Mouse (Mus musculus) hindbrain, embryonic 15.5 days (tissue): Measurements from ENCODE around the gene Pop5. TPM values are rescaled to one million over a fixed set of nuclear protein-coding genes. Genes with fewer than 3 reads are reported as not detected.

Experiments
- ATAC-seq: fragments of 200-750 bp; cut with Nextera tagmentation; 2 replicates; pipeline ENCODE4 v1.8.0; 2017; ENCODE audit warnings: low read depth, moderate number of reproducible peaks, moderate TSS enrichment; ENCODE audit not compliant: low FRiP score
- H3K27ac ChIP-seq: fragments of 300-500 bp; sonication (generic); replicated peaks from 2 replicates; pipeline ENCODE4 v1.5.1; 2015; ENCODE audit warnings: mild to moderate bottlenecking, inconsistent platforms
- H3K27me3 ChIP-seq: fragments of 300-500 bp; sonication (generic); 2 replicates; pipeline ENCODE4 v1.6.1; 2015; ENCODE audit warnings: control low read depth, inconsistent platforms
- H3K36me3 ChIP-seq: fragments of 300-500 bp; sonication (generic); 2 replicates; pipeline ENCODE4 v1.6.1; 2015; ENCODE audit warnings: control low read depth, inconsistent platforms
- H3K4me1 ChIP-seq: fragments of 300-500 bp; sonication (generic); replicated peaks from 2 replicates; pipeline ENCODE4 v1.6.1; 2015; ENCODE audit warnings: control low read depth, inconsistent platforms
- H3K4me2 ChIP-seq: fragments of 300-500 bp; sonication (generic); 2 replicates; pipeline ENCODE4 v1.6.1; 2015; ENCODE audit warnings: moderate library complexity, mild to moderate bottlenecking, inconsistent platforms
- H3K4me3 ChIP-seq: fragments of 300-500 bp; sonication (generic); 2 replicates; pipeline ENCODE4 v1.5.1; 2015; ENCODE audit warnings: mild to moderate bottlenecking, inconsistent platforms
- H3K9ac ChIP-seq: fragments of 300-500 bp; sonication (generic); 2 replicates; pipeline ENCODE4 v1.6.1; 2015; ENCODE audit warnings: inconsistent platforms
- H3K9me3 ChIP-seq: fragments of 300-500 bp; sonication (generic); 2 replicates; pipeline ENCODE4 v1.6.1; 2016; ENCODE audit warnings: control low read depth, inconsistent platforms
- WGBS: fragments of 180-500 bp; shearing (Covaris S2); methylation state at CpG from one replicate; pipeline ENCODE4 v1.1.7; 2015; 5-methylcytosine and 5-hydroxymethylcytosine counted together
- polyA plus RNA-seq: library from polyadenylated mRNA; unstranded; fragments of >200 nt; fragmentation: Nextera tagmentation; extraction: Ambion mirVana; gene quantifications from 2 replicates; pipeline ENCODE4 v1.2.1, GENCODE M21; 2015

Gene Pop5
- polyA plus RNA-seq, 1 experiment from 2014 or later: 102 TPM

DNA sequence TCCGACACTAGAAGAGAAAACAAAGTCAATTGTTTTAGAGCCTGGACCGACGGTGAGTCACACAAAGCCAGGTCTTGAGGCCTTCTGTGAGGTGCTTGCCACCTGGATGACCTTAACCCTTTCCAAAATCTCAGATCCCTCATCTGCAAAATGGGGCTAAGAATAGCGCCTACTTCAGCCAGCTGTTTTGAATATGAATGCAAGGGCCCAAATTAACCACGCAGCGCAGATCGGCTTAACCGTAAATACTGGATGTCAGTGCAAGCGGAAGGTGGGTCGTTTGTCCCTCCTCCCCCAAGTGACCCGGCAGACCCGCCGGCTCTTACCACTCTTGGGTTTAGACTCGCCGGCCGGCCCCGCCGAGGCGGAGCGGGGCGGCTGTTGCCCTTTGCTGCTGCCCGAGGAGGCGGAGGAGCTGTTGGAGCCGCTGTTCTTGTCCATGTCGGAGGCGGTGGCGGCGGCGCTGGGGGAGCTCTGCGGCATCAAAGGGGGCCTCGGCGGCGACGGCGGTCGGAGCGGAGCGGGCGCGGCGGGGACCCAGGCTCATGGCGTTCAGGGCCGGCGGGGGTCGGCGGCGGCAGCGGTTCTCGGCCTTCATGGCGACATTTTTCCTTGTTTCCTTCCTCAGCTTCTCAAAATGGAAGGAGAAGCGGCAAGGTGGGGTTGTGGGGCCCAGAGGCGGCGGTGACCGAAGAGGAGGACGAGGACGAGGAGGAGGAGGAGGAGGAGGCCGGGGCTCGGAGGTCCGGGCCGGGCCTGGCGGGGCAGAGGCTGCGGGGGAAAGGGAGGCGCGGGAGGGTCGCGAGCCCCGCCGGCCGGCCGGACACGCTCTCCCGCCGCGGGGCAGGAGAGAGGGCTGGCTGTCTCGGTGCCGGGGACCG is 36.5 kb downstream of the Pop5 start:
- peak overlapping the region; percentile 95 for H3K9ac ChIP-seq
- no peaks in the 10 kb centered on the region for H3K36me3 ChIP-seq
- H3K27me3 ChIP-seq: no peaks in the 10 kb centered on the region
- H3K9me3 ChIP-seq: no peaks in the 10 kb centered on the region
- peaks cover 42% of the 10 kb centered on the region for H3K4me1 ChIP-seq
- WGBS: under 1% methylated on average over 62 of the region's 77 CpGs
- 0 out of 2 replicates have a peak, but pooled peaks have one; percentile 4 for ATAC-seq
- H3K27ac ChIP-seq: peak overlapping the region; percentile 88
- peak overlapping the region; percentile 66 for H3K4me2 ChIP-seq
- H3K4me3 ChIP-seq: peak overlapping the region; percentile 83

GRCm38 (mm10) chr5:115272812-115273548 is 37.3 kb downstream of the Pop5 start, which contains the start of gene Rnf10:
Rnf10 (minus strand) TSS chr5:115272898.
- Histone ChIP-seq H3K4me1 (peaks cover 38% of the 10 kb centered on the region), H3K36me3 (no peaks in the 10 kb centered on the region), H3K4me3 (peak within 1 kb of the TSS; percentile 83), H3K4me2 (peak within 1 kb of the TSS; percentile 66), H3K9ac (peak within 1 kb of the TSS; percentile 95), H3K27ac (peak within 1 kb of the TSS; percentile 88), H3K9me3 (no peaks in the 10 kb centered on the region), H3K27me3 (no peaks in the 10 kb centered on the region)
- 13% methylated on average over 26 of the region's 26 CpGs for WGBS
- peak; percentile 91 for ATAC-seq

GRCm38 (mm10) chr5:115273549-115274135 is 38.0 kb downstream of the Pop5 start:
- H3K27ac ChIP-seq: peak overlapping the region; percentile 88
- no peak for ATAC-seq

DNA sequence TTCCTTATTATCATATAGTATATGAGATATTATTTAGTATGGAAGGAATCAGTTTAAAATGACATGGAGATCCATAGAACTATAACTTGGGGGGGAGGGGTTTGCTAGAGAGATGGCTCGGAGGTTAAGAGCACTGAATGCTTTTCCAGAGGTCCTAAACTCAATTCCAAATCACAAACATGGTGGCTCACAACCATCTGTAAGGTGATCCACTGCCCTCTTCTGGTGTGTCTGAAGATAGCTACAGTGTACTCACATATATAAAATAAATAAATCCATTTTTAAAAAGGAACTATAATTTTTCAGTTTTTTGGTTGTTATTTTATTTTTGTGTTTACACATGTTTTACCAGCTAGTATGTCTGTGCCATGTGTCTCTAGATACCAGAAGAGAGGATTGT is 38.7 kb downstream of the Pop5 start:
- H3K4me1 ChIP-seq: peaks cover 29% of the 10 kb centered on the region
- H3K4me2 ChIP-seq: no peak overlapping the region
- H3K36me3 ChIP-seq: no peaks in the 10 kb centered on the region
- H3K27me3 ChIP-seq: no peaks in the 10 kb centered on the region
- no peak overlapping the region for H3K4me3 ChIP-seq
- no peak overlapping the region for H3K27ac ChIP-seq
- H3K9ac ChIP-seq: no peak overlapping the region
- no peaks in the 10 kb centered on the region for H3K9me3 ChIP-seq
- no peak for ATAC-seq
- 69% methylated on average over 1 of the region's 1 CpGs for WGBS

More at GRCm38 (mm10) chr5:115273549-115274135, 38.0 kb downstream of the Pop5 start:
- WGBS: 75% methylated on average over 6 of the region's 6 CpGs
- Histone ChIP-seq H3K36me3 (no peaks in the 10 kb centered on the region), H3K9ac (peak overlapping the region; percentile 95; the same call in 1 of the 2 replicates), H3K4me2 (peak overlapping the region; percentile 66), H3K4me3 (peak overlapping the region; percentile 83), H3K27me3 (no peaks in the 10 kb centered on the region), H3K4me1 (peaks cover 35% of the 10 kb centered on the region), H3K9me3 (no peaks in the 10 kb centered on the region)

DNA sequence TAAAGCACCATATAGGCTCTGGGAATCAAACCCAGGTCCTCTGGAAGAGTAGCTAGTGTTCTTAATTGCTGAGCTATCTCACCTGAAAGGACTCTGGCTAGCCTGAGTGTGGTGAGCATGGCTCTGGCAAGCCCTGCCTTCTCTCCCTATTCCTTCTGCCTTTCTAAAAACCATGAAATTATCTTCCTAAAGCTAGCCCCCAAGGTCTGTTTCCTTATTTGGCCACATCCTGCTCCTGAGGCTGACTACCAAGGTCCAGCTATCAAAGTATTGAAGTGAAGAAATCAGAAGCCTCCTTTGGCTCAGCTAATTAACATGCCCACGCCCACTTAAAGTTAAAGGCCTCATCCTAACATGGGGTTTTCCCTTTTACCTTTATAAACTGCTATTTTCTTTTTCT is 39.1 kb downstream of the Pop5 start:
- no peak overlapping the region for H3K27ac ChIP-seq
- no peak overlapping the region for H3K9ac ChIP-seq
- peaks cover 25% of the 10 kb centered on the region for H3K4me1 ChIP-seq
- H3K36me3 ChIP-seq: no peaks in the 10 kb centered on the region
- no peaks in the 10 kb centered on the region for H3K27me3 ChIP-seq
- 97% methylated on average over 1 of the region's 1 CpGs for WGBS
- ATAC-seq: no peak
- no peaks in the 10 kb centered on the region for H3K9me3 ChIP-seq
- no peak overlapping the region for H3K4me3 ChIP-seq
- no peak overlapping the region for H3K4me2 ChIP-seq

DNA sequence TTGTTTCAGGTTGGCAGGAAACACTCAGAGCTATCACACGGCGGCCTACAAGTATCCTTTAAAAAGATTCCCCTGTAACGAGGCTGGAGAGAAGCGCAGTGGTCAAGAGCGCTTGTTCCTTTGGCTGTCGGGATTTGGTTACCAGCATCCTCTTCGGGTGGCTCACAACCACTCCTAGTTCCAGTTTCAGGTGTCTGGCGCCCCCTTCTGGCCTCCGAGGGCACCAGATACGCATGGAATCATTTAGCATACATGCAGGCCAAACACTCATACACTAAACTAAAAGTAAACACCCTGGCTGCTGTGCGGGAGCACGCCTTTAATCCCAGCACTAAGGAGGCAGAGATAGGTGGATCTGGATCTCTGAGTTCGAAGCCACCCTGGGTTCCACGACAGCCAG is 40.4 kb downstream of the Pop5 start:
- H3K4me3 ChIP-seq: no peak overlapping the region
- no peaks in the 10 kb centered on the region for H3K9me3 ChIP-seq
- no peak overlapping the region for H3K9ac ChIP-seq
- H3K4me2 ChIP-seq: no peak overlapping the region
- H3K27me3 ChIP-seq: no peaks in the 10 kb centered on the region
- H3K27ac ChIP-seq: no peak overlapping the region
- no peak for ATAC-seq
- H3K36me3 ChIP-seq: no peaks in the 10 kb centered on the region
- WGBS: 32% methylated on average over 14 of the region's 14 CpGs
- peaks cover 19% of the 10 kb centered on the region for H3K4me1 ChIP-seq

DNA sequence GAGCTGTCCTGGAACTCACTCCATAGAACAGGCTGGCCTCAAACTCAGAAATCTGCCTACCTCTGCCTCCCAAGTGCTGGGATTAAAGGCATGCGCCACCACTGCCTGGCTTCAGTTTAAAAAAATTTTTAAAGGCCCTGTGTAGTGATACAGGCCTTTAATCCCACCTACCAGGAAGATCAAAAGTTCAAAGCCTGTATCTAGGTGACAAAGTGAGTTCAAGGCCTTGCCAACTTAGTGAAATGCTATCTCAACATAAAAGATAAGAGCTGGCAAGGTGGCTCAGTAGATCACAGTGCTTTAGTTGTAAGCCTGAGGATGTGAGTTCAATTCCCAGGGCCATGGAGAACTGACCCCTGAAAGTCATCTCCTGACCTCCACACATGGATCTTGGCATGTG is 42.4 kb downstream of the Pop5 start:
- 88% methylated on average over 1 of the region's 1 CpGs for WGBS
- Histone ChIP-seq H3K9ac (no peak overlapping the region), H3K9me3 (no peaks in the 10 kb centered on the region), H3K36me3 (no peaks in the 10 kb centered on the region), H3K4me2 (no peak overlapping the region), H3K4me3 (no peak overlapping the region), H3K27me3 (no peaks in the 10 kb centered on the region), H3K27ac (no peak overlapping the region), H3K4me1 (peaks cover 15% of the 10 kb centered on the region)
- no peak for ATAC-seq

GRCm38 (mm10) chr5:115278785-115279184 is 43.1 kb downstream of the Pop5 start:
- no peak overlapping the region for H3K27ac ChIP-seq
- peaks cover 8% of the 10 kb centered on the region for H3K4me1 ChIP-seq
- H3K9me3 ChIP-seq: no peaks in the 10 kb centered on the region
- no peaks in the 10 kb centered on the region for H3K27me3 ChIP-seq
- peaks cover 5% of the 10 kb centered on the region; the same call in 1 of the 2 replicates for H3K36me3 ChIP-seq
- 63% methylated on average over 2 of the region's 2 CpGs for WGBS
- no peak overlapping the region for H3K4me2 ChIP-seq
- H3K4me3 ChIP-seq: no peak overlapping the region
- no peak overlapping the region for H3K9ac ChIP-seq
- ATAC-seq: no peak

GRCm38 (mm10) chr5:115279226-115280049 is 43.8 kb downstream of the Pop5 start, which contains the start of gene Coq5:
Coq5 (plus strand) TSS chr5:115279666.
- ATAC-seq: peak; percentile 82
- Histone ChIP-seq H3K36me3 (peaks cover 11% of the 10 kb centered on the region), H3K9ac (peak within 1 kb of the TSS; percentile 92), H3K9me3 (no peaks in the 10 kb centered on the region), H3K4me1 (peaks cover 7% of the 10 kb centered on the region), H3K4me2 (peak within 1 kb of the TSS; percentile 93), H3K27me3 (no peaks in the 10 kb centered on the region), H3K4me3 (peak within 1 kb of the TSS; percentile 98), H3K27ac (peak within 1 kb of the TSS; percentile 75)
- 3% methylated on average over 40 of the region's 45 CpGs for WGBS

DNA sequence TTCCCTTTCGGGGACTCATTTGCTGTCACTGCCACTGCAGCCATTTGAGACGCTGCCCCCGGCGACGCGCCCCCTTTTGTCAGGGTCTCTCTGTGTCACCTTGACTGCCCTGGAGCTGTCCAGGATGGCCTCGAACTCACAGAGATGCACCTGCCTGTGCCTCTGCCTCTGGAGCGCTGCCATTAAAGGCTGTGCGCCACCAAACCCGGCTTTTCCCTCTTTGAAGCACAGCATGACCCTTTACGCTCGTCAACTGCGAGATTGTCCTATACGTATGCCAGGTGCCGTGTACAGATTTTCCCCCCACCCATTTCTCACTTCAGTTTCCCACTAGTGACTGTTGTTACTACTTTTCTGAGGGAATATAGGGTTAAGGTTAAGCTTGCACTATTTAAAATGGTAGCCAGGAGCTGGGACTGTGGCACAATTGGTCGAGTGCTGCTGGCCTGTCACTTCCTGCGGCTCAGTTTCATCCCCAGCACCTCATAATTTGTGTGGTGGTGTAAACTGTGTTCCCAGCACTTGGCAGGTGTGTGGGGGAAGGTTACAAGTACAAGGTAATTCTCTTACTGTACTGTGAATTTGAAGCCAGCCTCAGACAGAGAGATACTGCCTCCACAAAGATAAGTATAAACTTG is 44.5 kb downstream of the Pop5 start:
- Histone ChIP-seq H3K9ac (peak overlapping the region; percentile 92), H3K9me3 (no peaks in the 10 kb centered on the region), H3K27ac (peak overlapping the region; percentile 75), H3K4me3 (peak overlapping the region; percentile 98), H3K36me3 (peaks cover 16% of the 10 kb centered on the region), H3K4me2 (peak overlapping the region; percentile 93), H3K27me3 (no peaks in the 10 kb centered on the region), H3K4me1 (peaks cover 7% of the 10 kb centered on the region)
- no peak for ATAC-seq
- WGBS: 8% methylated on average over 17 of the region's 17 CpGs

- peaks cover 7% of the 10 kb centered on the region for H3K4me1 ChIP-seq
- no peak for ATAC-seq
- H3K9me3 ChIP-seq: no peaks in the 10 kb centered on the region
- H3K4me3 ChIP-seq: no peak overlapping the region
- H3K27me3 ChIP-seq: no peaks in the 10 kb centered on the region
- no peak overlapping the region for H3K9ac ChIP-seq
- H3K4me2 ChIP-seq: no peak overlapping the region
- WGBS: 94% methylated on average over 3 of the region's 3 CpGs
- H3K36me3 ChIP-seq: peaks cover 24% of the 10 kb centered on the region
- no peak overlapping the region for H3K27ac ChIP-seq
Observed at GRCm38 (mm10) chr5:115284735-115285134, 49.1 kb downstream of the Pop5 start.
